Mouse (Mus musculus): ENCODE results near the gene Slc15a4.

- no peak for TF ChIP-seq GATA1 (IDR thresholded peaks at IDR 0.05; ENCODE audit: borderline replicate concordance, low read length)
- TF ChIP-seq FLI1 (IDR thresholded peaks at IDR 0.05; ENCODE audit: low read length): no peak
These were observed 20.8 kb downstream of the Slc15a4 start for GRCm38 (mm10) chr5:127611881-127612280.

Data from megakaryocyte, embryonic 14.5 days (primary cell).